Mouse (Mus musculus): ENCODE results near the gene Itga6.

- TF ChIP-seq EP300 (IDR thresholded peaks at IDR 0.05; ENCODE audit: insufficient read depth, low read depth, low read length), result no peak
- TF ChIP-seq CTCF (IDR thresholded peaks at IDR 0.05), result no peak
Observed at GRCm38 (mm10) chr2:71794139-71794538, 48.7 kb downstream of the Itga6 start.

Data from heart, adult 2 months (tissue).